Mouse (Mus musculus) embryo, embryonic 10 days (tissue): ENCODE measurements around the gene Smyd4.
A peak's percentile ranks its signal among the peaks of the same experiment; 100 is the strongest.
"Not testable (repeated sequence)": the region's sequence is repeated elsewhere in the genome, so short reads cannot be mapped to it uniquely, and the experiment has no call there.

ENCODE experiments used
- DNase-seq: peaks from one replicate; pipeline ENCODE4 v3.0.0-alpha.2; 2015; ENCODE audit warnings: low spot score

Smyd4 gene

GRCm38 (mm10) chr11:75346556-75347187, 1.6 kb upstream of the Smyd4 start:
- DNase-seq, result no peak

- DNase-seq, result no peak
These were observed 1.0 kb upstream of the Smyd4 start for GRCm38 (mm10) chr11:75347188-75347585.

- DNase-seq, result no peak
These were observed 637 bp upstream of the Smyd4 start for GRCm38 (mm10) chr11:75347596-75347995.

- no peak for DNase-seq
These were observed 643 bp downstream of the Smyd4 start for GRCm38 (mm10) chr11:75348890-75349261.

GRCm38 (mm10) chr11:75351225-75351624, 3.0 kb downstream of the Smyd4 start:
- no peak for DNase-seq

GRCm38 (mm10) chr11:75355475-75355874, 7.2 kb downstream of the Smyd4 start:
- DNase-seq, result no peak

GRCm38 (mm10) chr11:75377125-75377524, 28.9 kb downstream of the Smyd4 start:
- no peak for DNase-seq

GRCm38 (mm10) chr11:75378786-75379185, 30.6 kb downstream of the Smyd4 start:
- DNase-seq, result not testable (repeated sequence)

- DNase-seq, result not testable (repeated sequence)
These were observed 35.3 kb downstream of the Smyd4 start for GRCm38 (mm10) chr11:75383529-75383928.

- DNase-seq, result no peak
These were observed 47.4 kb downstream of the Smyd4 start for GRCm38 (mm10) chr11:75395611-75396010.

- no peak for DNase-seq
These were observed 49.2 kb downstream of the Smyd4 start for GRCm38 (mm10) chr11:75397452-75397851.

GRCm38 (mm10) chr11:75399411-75399841, 51.2 kb downstream of the Smyd4 start:
- DNase-seq, result no peak

- DNase-seq, result no peak
These were observed 51.9 kb downstream of the Smyd4 start for GRCm38 (mm10) chr11:75400099-75400498.

- DNase-seq, result peak; percentile 80
These were observed 54.0 kb downstream of the Smyd4 start for GRCm38 (mm10) chr11:75402271-75402690.

GRCm38 (mm10) chr11:75403301-75404052, 55.2 kb downstream of the Smyd4 start:
- DNase-seq, result no peak

- DNase-seq, result no peak
These were observed 56.6 kb downstream of the Smyd4 start for GRCm38 (mm10) chr11:75404801-75405200.

GRCm38 (mm10) chr11:75406104-75406503, 57.9 kb downstream of the Smyd4 start:
- no peak for DNase-seq

- DNase-seq, result peak; percentile 64
These were observed 58.6 kb downstream of the Smyd4 start for GRCm38 (mm10) chr11:75406865-75407264.

- DNase-seq, result no peak
These were observed 61.7 kb downstream of the Smyd4 start for GRCm38 (mm10) chr11:75409679-75410575.

GRCm38 (mm10) chr11:75410591-75410990, 62.4 kb downstream of the Smyd4 start:
- no peak for DNase-seq

- DNase-seq, result no peak
These were observed 66.9 kb downstream of the Smyd4 start for GRCm38 (mm10) chr11:75415096-75415495.

GRCm38 (mm10) chr11:75415994-75416393, 67.8 kb downstream of the Smyd4 start:
- no peak for DNase-seq

GRCm38 (mm10) chr11:75420037-75420436, 71.8 kb downstream of the Smyd4 start:
- DNase-seq, result no peak
